Mouse (Mus musculus) E14TG2a.4 (cell line): Measurements from ENCODE around the gene Vav1.

ENCODE experiments used
- CTCF ChIP-seq: conservative IDR thresholded peaks from 2 replicates; pipeline ENCODE4 v1.5.1; 2014; ENCODE audit warnings: low read length
- NANOG ChIP-seq: IDR thresholded peaks from 2 replicates; pipeline ENCODE4 v1.6.1; 2014; ENCODE audit warnings: borderline replicate concordance, low read length, mixed read lengths
- POU5F1 ChIP-seq: IDR thresholded peaks from 2 replicates; pipeline ENCODE4 v1.6.1; 2014; ENCODE audit warnings: low read length, borderline replicate concordance

- no peak for TF ChIP-seq CTCF
- no peak for TF ChIP-seq POU5F1
- no peak for TF ChIP-seq NANOG
Measured at GRCm38 (mm10) chr17:57327615-57328014, 48.7 kb downstream of the Vav1 start.
